Mouse (Mus musculus): ENCODE data around the gene Rftn1. TPM values are rescaled to one million over a fixed set of nuclear protein-coding genes. Genes with fewer than 3 reads are reported as not detected.

Rftn1 gene
- total and polyA plus RNA-seq, 3 experiments, result 52.5 to 80.6 (median 60.5) TPM

DNA sequence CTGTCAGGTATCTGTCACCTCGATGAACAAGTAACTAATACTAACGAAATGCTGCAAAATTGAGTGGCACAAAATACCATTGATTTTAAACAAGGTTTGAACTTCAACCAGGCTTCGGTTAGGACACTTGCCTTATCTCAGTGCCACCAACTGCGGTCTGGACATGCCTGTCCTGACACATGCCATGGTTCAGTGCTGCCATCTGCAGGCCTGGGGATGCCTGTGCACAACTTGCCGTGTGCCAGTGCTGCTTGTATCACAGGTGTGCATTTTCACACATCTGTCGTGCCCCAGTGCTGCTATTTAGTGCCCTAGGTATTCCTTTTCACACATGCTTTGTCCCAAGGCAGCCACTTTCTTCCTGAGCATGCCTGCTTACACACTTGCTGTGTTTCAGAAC, 247.8 kb downstream of the Rftn1 start:
- in situ Hi-C loops (cut with MboI; ENCODE audit: low pct_ligation_motif_present, low pct_unique_long_range_greater_than_20kb, low sequenced_read_pairs) (loop anchor here (25.0 kb wide), 1 partner anchor 845 kb away; no protein-coding TSS in a partner anchor), dilution Hi-C loops (cut with MboI; ENCODE audit: extremely low pct_ligation_motif_present, extremely low pct_unique_long_range_greater_than_20kb, low sequenced_read_pairs) (no loop called here)
- no peak overlapping the region for H3K4me3 ChIP-seq (replicated peaks in 1 of 3; ENCODE audit: low read depth in 2 of 3, low read length in 2 of 3, poor library complexity in 1 of 3)
- TF ChIP-seq MYC (IDR thresholded peaks at IDR 0.05; ENCODE audit: low read depth, low read length) (0 out of 2 replicates have a peak, but pooled peaks have one; percentile 43), CTCF (conservative IDR thresholded peaks at IDR 0.05 in 1 of 2, IDR thresholded peaks at IDR 0.05 in 1 of 2; ENCODE audit: low read depth in 2 of 2, low read length in 2 of 2) (peak; percentile 76 to 82), USF2 (conservative IDR thresholded peaks at IDR 0.05; ENCODE audit: low read depth, low read length) (no peak), SMC3 (IDR thresholded peaks at IDR 0.05; ENCODE audit: low read depth, low read length) (peak; percentile 51), RAD21 (IDR thresholded peaks at IDR 0.05; ENCODE audit: low read depth, low read length) (peak; percentile 62)
- DNase-seq (ENCODE audit: extremely low read depth), result peak; percentile 52
- no peak overlapping the region for H3K27ac ChIP-seq (ENCODE audit: insufficient read depth, low read depth)
- H3K79me2 ChIP-seq (replicated peaks; ENCODE audit: control insufficient read depth, extremely low read depth, insufficient read depth, poor library complexity, severe bottlenecking), result no peaks in the 10 kb centered on the region
- H3K9me3 ChIP-seq (replicated peaks; ENCODE audit: low read length), result no peaks in the 10 kb centered on the region
- H3K27me3 ChIP-seq (replicated peaks), result peaks cover 4% of the 10 kb centered on the region
- H3K9ac ChIP-seq (ENCODE audit: insufficient read depth, low read depth), result no peak overlapping the region
- H3K36me3 ChIP-seq (replicated peaks in 1 of 2; ENCODE audit: control insufficient read depth in 1 of 2, insufficient read depth in 1 of 2, low read length in 1 of 2), result no peaks in the 10 kb centered on the region
- H3K4me1 ChIP-seq (ENCODE audit: control insufficient read depth in 1 of 2, insufficient read depth in 2 of 2), result peaks cover 3 to 4% of the 10 kb centered on the region in 2 experiments; a peak in 1 of 4 replicates
- H3K4me2 ChIP-seq (ENCODE audit: insufficient read depth, low read depth, poor library complexity, severe bottlenecking), result no peak overlapping the region

Other genes with a start within 250 kb of the Rftn1 start
- not detected in 2 replicates for gene Dazl, start 103.0 kb upstream of the Rftn1 start, total RNA-seq (2012; rRNA removed)
- 0.09 TPM in 2 replicates for gene Dazl, start 103.0 kb upstream of the Rftn1 start, total RNA-seq (2014; rRNA removed)
- not detected in 2 replicates for gene Dazl, start 103.0 kb upstream of the Rftn1 start, polyA plus RNA-seq (2012; ENCODE audit: insufficient read length, low read depth)